Mouse (Mus musculus) spleen, adult 2 months (tissue): ENCODE measurements around the gene Cxcl16. TPM values are rescaled to one million over a fixed set of nuclear protein-coding genes. Genes with fewer than 3 reads are reported as not detected.
"Not testable (repeated sequence)": the region's sequence is repeated elsewhere in the genome, so short reads cannot be mapped to it uniquely, and the experiment has no call there.

Experiments
- DNase-seq, 2 experiments: peaks; one replicate each; pipeline versions ENCODE4 v3.0.0 to v3.0.0-alpha.2; 2012 to 2021; ENCODE audit warnings: low spot score in 2 of 2, low read depth in 1 of 2
- H3K27ac ChIP-seq: fragments of 200-500 bp; 2 replicates; pipeline ENCODE4 v1.5.1; 2012; ENCODE audit warnings: low read length, inconsistent platforms; ENCODE audit not compliant: insufficient read depth
- H3K27me3 ChIP-seq: fragments of 200-500 bp; 2 replicates; pipeline ENCODE4 v1.6.1; 2012; ENCODE audit warnings: mild to moderate bottlenecking, moderate library complexity, low read length, inconsistent platforms; ENCODE audit not compliant: control insufficient read depth, insufficient read depth
- H3K36me3 ChIP-seq: fragments of 200-500 bp; 2 replicates; pipeline ENCODE4 v1.6.1; 2012; ENCODE audit warnings: mild to moderate bottlenecking, low read length, inconsistent platforms; ENCODE audit not compliant: control insufficient read depth, insufficient read depth
- H3K4me1 ChIP-seq: fragments of 200-500 bp; 2 replicates; pipeline ENCODE4 v1.6.1; 2011; ENCODE audit warnings: inconsistent platforms; ENCODE audit not compliant: control insufficient read depth, insufficient read depth, insufficient read length
- H3K4me3 ChIP-seq: fragments of 200-500 bp; 2 replicates; pipeline ENCODE4 v1.5.1; 2011; ENCODE audit warnings: mild to moderate bottlenecking, inconsistent platforms; ENCODE audit not compliant: insufficient read depth, insufficient read length; ENCODE audit errors: extremely low read depth
- CTCF ChIP-seq: fragments of 200-500 bp; IDR thresholded peaks from 2 replicates; pipeline ENCODE4 v1.5.1; 2011; ENCODE audit warnings: mild to moderate bottlenecking, inconsistent platforms; ENCODE audit not compliant: insufficient read depth, insufficient read length, insufficient replicate concordance; ENCODE audit errors: extremely low read depth
- POLR2A ChIP-seq: fragments of 200-500 bp; IDR thresholded peaks from 2 replicates; pipeline ENCODE4 v1.6.1; 2011; ENCODE audit warnings: low read depth, low read length, inconsistent platforms
- WGBS: fragments of 180-500 bp; shearing (Covaris S2); methylation state at CpG from one replicate; pipeline ENCODE4 v1.1.7; 2018; 5-methylcytosine and 5-hydroxymethylcytosine counted together
- polyA plus RNA-seq: library from polyadenylated mRNA; depleted of rRNA; stranded (reverse); fragments of >200 nt; gene quantifications from 2 replicates; pipeline ENCODE4 v1.2.3, GENCODE M21; 2012

The Cxcl16 gene
- polyA plus RNA-seq, 1 experiment = 28.8 TPM

GRCm38 (mm10) chr11:70489684-70490083 is 29.9 kb upstream of the Cxcl16 start:
- 11% methylated on average over 6 of the region's 6 CpGs for WGBS
- TF ChIP-seq CTCF (no peak), POLR2A (no peak)
- H3K27me3 ChIP-seq = no peaks in the 10 kb centered on the region
- no peak for DNase-seq
- H3K4me1 ChIP-seq = no peaks in the 10 kb centered on the region
- H3K36me3 ChIP-seq = no peaks in the 10 kb centered on the region
- H3K27ac ChIP-seq = peak overlapping the region; percentile 68; the same call in 1 of the 2 replicates
- no peak overlapping the region for H3K4me3 ChIP-seq

- TF ChIP-seq CTCF = no peak
- no peak for TF ChIP-seq POLR2A
- H3K27me3 ChIP-seq = no peaks in the 10 kb centered on the region
- H3K36me3 ChIP-seq = no peaks in the 10 kb centered on the region
- WGBS = 68% methylated on average over 3 of the region's 3 CpGs
- peak overlapping the region; percentile 68 for H3K27ac ChIP-seq
- no peaks in the 10 kb centered on the region for H3K4me1 ChIP-seq
- no peak overlapping the region for H3K4me3 ChIP-seq
- DNase-seq = no peak
Observed at GRCm38 (mm10) chr11:70489138-70489537, 29.4 kb upstream of the Cxcl16 start.

- WGBS = 72% methylated on average over 4 of the region's 4 CpGs
- H3K4me1 ChIP-seq = no peaks in the 10 kb centered on the region
- TF ChIP-seq CTCF (no peak), POLR2A (no peak)
- DNase-seq = no peak
- no peak overlapping the region for H3K4me3 ChIP-seq
- H3K36me3 ChIP-seq = no peaks in the 10 kb centered on the region
- H3K27ac ChIP-seq = no peak overlapping the region
- no peaks in the 10 kb centered on the region for H3K27me3 ChIP-seq
Observed at GRCm38 (mm10) chr11:70487816-70488215, 28.0 kb upstream of the Cxcl16 start.

GRCm38 (mm10) chr11:70485498-70485897 is 25.7 kb upstream of the Cxcl16 start:
- H3K27ac ChIP-seq = no peak overlapping the region
- WGBS = 78% methylated on average over 2 of the region's 2 CpGs
- DNase-seq = no peak
- no peaks in the 10 kb centered on the region for H3K36me3 ChIP-seq
- no peaks in the 10 kb centered on the region for H3K27me3 ChIP-seq
- no peaks in the 10 kb centered on the region for H3K4me1 ChIP-seq
- no peak overlapping the region for H3K4me3 ChIP-seq
- TF ChIP-seq CTCF (no peak), POLR2A (no peak)

- Histone ChIP-seq H3K27me3 (no peaks in the 10 kb centered on the region; the same call in none of the 2 replicates), H3K27ac (no peak overlapping the region), H3K4me1 (no peaks in the 10 kb centered on the region), H3K36me3 (no peaks in the 10 kb centered on the region), H3K4me3 (no peak overlapping the region)
- WGBS = 85% methylated on average over 12 of the region's 12 CpGs
- TF ChIP-seq POLR2A = no peak
- no peak for DNase-seq
Observed at GRCm38 (mm10) chr11:70474872-70475534, 15.2 kb upstream of the Cxcl16 start.

- not testable (repeated sequence) for DNase-seq, H3K4me1 ChIP-seq, H3K27me3 ChIP-seq, H3K4me3 ChIP-seq, H3K36me3 ChIP-seq
- peak overlapping the region; percentile 40 for H3K27ac ChIP-seq
- WGBS = 83% methylated on average over 5 of the region's 5 CpGs
Observed at GRCm38 (mm10) chr11:70473291-70473690, 13.5 kb upstream of the Cxcl16 start.

- no peak for TF ChIP-seq POLR2A
- no peak for TF ChIP-seq CTCF
- Histone ChIP-seq H3K4me3 (no peak overlapping the region), H3K27me3 (no peaks in the 10 kb centered on the region; the same call in none of the 2 replicates), H3K27ac (no peak overlapping the region), H3K36me3 (no peaks in the 10 kb centered on the region), H3K4me1 (no peaks in the 10 kb centered on the region)
- no peak for DNase-seq
Observed at GRCm38 (mm10) chr11:70472716-70473115, 12.9 kb upstream of the Cxcl16 start.

GRCm38 (mm10) chr11:70469764-70470163 is 10.0 kb upstream of the Cxcl16 start:
- Histone ChIP-seq H3K27ac (no peak overlapping the region), H3K36me3 (no peaks in the 10 kb centered on the region), H3K4me1 (no peaks in the 10 kb centered on the region), H3K27me3 (no peaks in the 10 kb centered on the region; the same call in none of the 2 replicates), H3K4me3 (no peak overlapping the region)
- no peak for DNase-seq
- WGBS = 85% methylated on average over 3 of the region's 3 CpGs
- TF ChIP-seq POLR2A = no peak
- no peak for TF ChIP-seq CTCF
